Mouse (Mus musculus) layer of hippocampus, adult 8-10 months (tissue): ENCODE measurements around the gene Caln1. TPM values are rescaled to one million over a fixed set of nuclear protein-coding genes. Genes with fewer than 3 reads are reported as not detected.
A peak's percentile ranks its signal among the peaks of the same experiment; 100 is the strongest.

ENCODE experiments used
- DNase-seq, 2 experiments: peaks; one replicate each; pipeline ENCODE4 v3.0.0; 2022; ENCODE audit warnings: low spot score in 2 of 2
- total RNA-seq, 4 experiments: library from RNA; stranded (reverse); gene quantifications; 2 replicates each; pipeline ENCODE4 v1.2.4; 2022

The Caln1 gene
- total RNA-seq = 100 to 1,000 TPM; 127 to 148 (median 137) TPM

GRCm38 (mm10) chr5:130369237-130369636 lies at the start of gene Caln1:
TSS of gene Caln1 (plus strand) at chr5:130369455.
- no peak for DNase-seq

- DNase-seq = no peak
These were observed 49.5 kb upstream of the Caln1 start for GRCm38 (mm10) chr5:130319783-130320182.

- no peak for DNase-seq
These were observed 48.8 kb upstream of the Caln1 start for GRCm38 (mm10) chr5:130320485-130320884.

GRCm38 (mm10) chr5:130325486-130325885 lies 43.8 kb upstream of the Caln1 start:
- no peak for DNase-seq

- DNase-seq = no peak
These were observed 41.5 kb upstream of the Caln1 start for GRCm38 (mm10) chr5:130327615-130328263.

GRCm38 (mm10) chr5:130328366-130328765 lies 40.9 kb upstream of the Caln1 start:
- no peak for DNase-seq

- no peak for DNase-seq
These were observed 39.4 kb upstream of the Caln1 start for GRCm38 (mm10) chr5:130329889-130330288.

- no peak for DNase-seq
These were observed 38.5 kb upstream of the Caln1 start for GRCm38 (mm10) chr5:130330801-130331200.

- DNase-seq = no peak
These were observed 38.0 kb upstream of the Caln1 start for GRCm38 (mm10) chr5:130331206-130331605.

- DNase-seq = no peak
These were observed 35.7 kb upstream of the Caln1 start for GRCm38 (mm10) chr5:130333566-130333965.

GRCm38 (mm10) chr5:130333971-130334370 lies 35.3 kb upstream of the Caln1 start:
- no peak for DNase-seq

GRCm38 (mm10) chr5:130335462-130335861 lies 33.8 kb upstream of the Caln1 start:
- DNase-seq = no peak

- DNase-seq = no peak
These were observed 28.6 kb upstream of the Caln1 start for GRCm38 (mm10) chr5:130340656-130341055.

- DNase-seq = no peak
These were observed 24.3 kb upstream of the Caln1 start for GRCm38 (mm10) chr5:130344999-130345398.

- no peak for DNase-seq
These were observed 23.4 kb upstream of the Caln1 start for GRCm38 (mm10) chr5:130345871-130346270.

- DNase-seq = no peak
These were observed 14.0 kb upstream of the Caln1 start for GRCm38 (mm10) chr5:130355223-130355622.

GRCm38 (mm10) chr5:130363111-130363510 lies 6.1 kb upstream of the Caln1 start:
- no peak for DNase-seq

- no peak for DNase-seq
These were observed 5.5 kb upstream of the Caln1 start for GRCm38 (mm10) chr5:130363773-130364172.

- DNase-seq = no peak
These were observed 1.0 kb upstream of the Caln1 start for GRCm38 (mm10) chr5:130368236-130368635.

GRCm38 (mm10) chr5:130375411-130375810 lies 6.2 kb downstream of the Caln1 start:
- no peak for DNase-seq

- DNase-seq = peak in 1 of 2 experiments; percentile 26
These were observed 15.1 kb downstream of the Caln1 start, which contains the start of gene A330070K13Rik for GRCm38 (mm10) chr5:130384222-130384912. TSS of gene A330070K13Rik (minus strand) at chr5:130384631.

- no peak for DNase-seq
These were observed 17.2 kb downstream of the Caln1 start for GRCm38 (mm10) chr5:130386418-130386817.
